Mouse (Mus musculus): Measurements from ENCODE around the gene Fcrl6. TPM values are rescaled to one million over a fixed set of nuclear protein-coding genes. Genes with fewer than 3 reads are reported as not detected.
A peak's percentile ranks its signal among the peaks of the same experiment; 100 is the strongest.

Fcrl6 gene
- total RNA-seq, 1 experiment from 2014 or later = not detected

DNA sequence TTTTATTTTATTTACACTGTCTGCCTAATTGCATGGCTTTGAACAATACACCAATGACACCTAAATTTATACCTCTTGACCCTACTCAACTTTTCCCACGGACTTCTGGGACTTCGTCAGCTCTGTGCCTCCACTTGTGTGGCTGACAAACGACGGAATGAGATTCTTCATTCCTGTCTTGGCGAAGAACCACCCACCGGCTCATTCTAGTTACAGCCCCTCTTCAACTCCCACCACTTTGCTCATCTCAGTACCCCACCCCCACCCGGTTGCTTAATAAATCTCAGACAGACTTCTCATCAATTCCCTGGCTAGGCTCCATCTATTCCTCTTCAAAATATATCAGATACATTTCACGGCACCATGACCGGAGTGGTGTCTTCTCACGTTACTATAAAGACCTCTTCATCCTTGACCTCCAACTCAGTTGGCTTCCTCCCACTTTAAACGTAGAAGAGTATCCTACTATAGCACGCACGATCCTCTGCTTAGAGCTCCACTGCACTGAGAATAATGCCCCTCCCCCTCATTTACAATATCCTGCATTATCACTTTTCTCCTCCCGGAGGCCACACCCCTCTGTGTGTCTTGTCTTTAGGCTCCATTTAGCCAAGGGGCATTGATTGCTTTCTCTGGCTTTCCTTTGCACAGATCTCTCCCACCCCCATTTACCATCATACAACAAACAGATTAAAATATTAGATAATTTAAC, 15.2 kb upstream of the Fcrl6 start:
- ATAC-seq (replicated peaks; ENCODE audit: insufficient number of reproducible peaks, low FRiP score, low TSS enrichment, poor library complexity, severe bottlenecking) = no peak

DNA sequence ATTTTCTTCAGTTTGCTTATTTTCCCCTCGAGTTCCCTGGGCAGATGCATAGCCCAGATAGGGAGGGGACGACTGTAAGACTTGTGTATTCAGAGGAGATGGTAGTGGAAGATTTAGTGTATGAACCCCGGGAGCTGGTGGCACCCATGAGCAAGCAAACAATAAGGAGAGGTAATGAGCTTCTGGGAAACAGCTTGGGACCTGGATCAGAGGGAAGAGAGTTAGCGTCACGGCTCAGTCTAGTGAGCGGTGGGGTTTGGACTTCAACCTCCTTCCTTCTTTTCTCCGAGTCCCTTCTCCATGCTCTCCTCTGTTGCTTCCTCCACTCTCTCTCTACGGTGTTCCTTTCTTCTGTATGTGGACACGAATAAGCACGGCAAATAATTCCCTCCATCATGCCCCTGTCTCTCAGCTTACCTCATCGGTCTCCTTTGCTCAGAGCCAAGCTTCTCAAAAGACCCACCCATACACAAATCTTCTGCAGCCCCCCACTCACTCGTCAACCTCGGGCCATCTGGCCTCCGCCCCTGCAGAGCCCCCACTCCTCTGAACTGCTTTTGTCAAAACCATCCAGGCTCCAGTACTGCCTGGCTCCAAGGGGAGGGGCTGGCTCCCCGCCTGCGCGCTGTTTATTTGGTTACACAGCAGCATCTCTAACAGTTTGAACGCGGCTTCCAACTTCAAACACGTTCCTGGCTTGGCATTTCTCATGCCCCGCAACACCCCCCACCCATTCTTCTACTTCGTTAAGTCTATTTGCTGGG, 14.4 kb upstream of the Fcrl6 start:
- no peak for ATAC-seq (replicated peaks; ENCODE audit: insufficient number of reproducible peaks, low FRiP score, low TSS enrichment, poor library complexity, severe bottlenecking)

DNA sequence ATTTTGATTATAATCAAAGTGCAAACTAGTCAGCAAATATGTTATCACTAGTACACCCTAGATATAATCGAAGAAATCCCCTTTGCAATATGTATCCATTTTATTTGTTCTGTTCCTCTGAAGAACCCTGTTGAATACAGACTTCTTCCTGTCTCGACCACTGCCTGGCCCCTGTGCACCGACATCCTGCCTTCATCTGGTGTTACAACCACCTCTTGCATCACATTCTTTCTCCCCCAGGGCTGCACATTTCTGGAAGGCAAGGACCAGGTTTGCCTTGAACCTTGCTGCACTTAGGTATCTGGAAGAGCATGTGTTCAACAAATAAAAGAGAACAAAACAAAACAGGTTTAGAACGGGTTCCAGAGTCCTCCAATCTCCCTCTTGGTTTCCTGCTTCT, 13.1 kb upstream of the Fcrl6 start:
- no peak for ATAC-seq (replicated peaks; ENCODE audit: insufficient number of reproducible peaks, low FRiP score, low TSS enrichment, poor library complexity, severe bottlenecking)

DNA sequence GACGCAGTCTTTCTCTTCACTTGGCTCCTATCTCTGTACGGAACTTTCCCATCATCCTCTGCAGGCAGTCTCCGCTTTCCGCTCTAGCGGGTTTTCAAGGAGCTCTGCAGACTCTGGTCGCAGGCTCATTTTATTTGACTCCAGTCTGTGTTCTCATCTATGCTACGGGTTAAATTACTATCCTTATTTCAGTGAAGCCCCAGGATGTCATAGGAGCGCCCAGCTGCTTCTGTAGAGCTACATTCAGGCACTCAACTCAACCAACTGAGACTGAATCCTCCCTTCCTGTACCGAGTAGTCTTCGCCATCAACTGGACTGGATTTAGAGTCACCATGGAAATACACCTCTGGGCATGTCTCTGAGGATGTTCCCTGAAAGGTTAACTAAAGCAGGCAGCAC, 12.3 kb upstream of the Fcrl6 start:
- ATAC-seq (replicated peaks; ENCODE audit: insufficient number of reproducible peaks, low FRiP score, low TSS enrichment, poor library complexity, severe bottlenecking) = no peak

DNA sequence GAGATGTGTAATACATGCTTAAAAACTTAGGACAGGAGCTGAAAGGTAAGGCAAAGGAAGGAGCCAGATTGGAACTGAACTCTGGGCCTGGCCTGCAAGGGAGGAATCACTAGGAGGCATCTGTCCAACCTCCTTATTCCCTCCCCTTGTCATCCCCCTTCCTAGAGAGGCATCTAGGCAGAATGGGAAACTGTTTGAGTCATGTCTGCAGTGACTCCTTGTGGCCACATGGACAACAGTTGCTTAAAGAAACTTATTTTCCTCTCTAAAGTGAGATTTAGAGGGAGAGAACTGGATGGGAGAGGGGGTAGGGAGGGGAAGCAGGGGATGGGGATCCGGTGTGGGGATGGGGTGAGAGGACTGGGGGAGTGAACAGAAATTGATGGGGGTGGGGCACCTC, 10.4 kb upstream of the Fcrl6 start:
- ATAC-seq (replicated peaks; ENCODE audit: insufficient number of reproducible peaks, low FRiP score, low TSS enrichment, poor library complexity, severe bottlenecking) = no peak

DNA sequence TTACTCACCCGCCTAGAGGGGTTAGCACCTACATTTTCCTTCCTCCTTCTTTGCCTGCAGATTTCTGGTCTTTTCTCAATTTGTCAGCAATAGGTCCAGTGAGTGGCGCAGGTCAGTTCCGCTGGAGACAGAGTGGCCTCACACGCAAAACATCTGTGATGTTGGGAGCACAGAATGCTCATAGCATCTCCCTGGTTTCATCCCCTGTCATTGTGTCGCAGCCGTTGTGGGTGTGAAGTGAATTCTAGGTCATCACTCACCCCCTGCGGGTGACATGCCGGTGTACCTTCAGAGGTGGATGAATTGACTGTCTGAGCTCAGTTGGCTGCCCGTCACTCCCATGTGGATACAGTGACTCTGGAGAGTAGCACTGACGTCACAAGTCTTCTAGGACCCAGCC, 9.0 kb upstream of the Fcrl6 start:
- ATAC-seq (replicated peaks; ENCODE audit: insufficient number of reproducible peaks, low FRiP score, low TSS enrichment, poor library complexity, severe bottlenecking) = no peak

DNA sequence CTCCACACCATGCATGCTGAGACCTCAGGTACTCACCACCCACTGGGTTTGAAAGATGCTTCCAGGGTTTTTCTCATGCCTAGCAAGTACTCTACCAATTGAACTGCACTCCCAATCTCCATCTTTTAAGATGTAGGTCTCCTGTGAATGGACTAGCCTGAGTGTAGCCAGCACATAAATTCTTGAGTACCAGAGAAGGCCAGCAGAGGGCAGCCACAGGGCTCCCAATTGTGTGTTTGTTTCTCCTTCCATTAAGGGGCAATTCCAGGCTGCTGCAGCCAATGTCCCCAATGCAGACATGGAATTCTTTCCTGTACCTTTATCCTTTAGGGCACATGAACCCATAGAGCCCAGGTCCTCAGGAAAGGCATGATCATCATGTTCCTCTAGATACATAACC, 7.9 kb downstream of the Fcrl6 start:
- no peak for ATAC-seq (replicated peaks; ENCODE audit: insufficient number of reproducible peaks, low FRiP score, low TSS enrichment, poor library complexity, severe bottlenecking)

DNA sequence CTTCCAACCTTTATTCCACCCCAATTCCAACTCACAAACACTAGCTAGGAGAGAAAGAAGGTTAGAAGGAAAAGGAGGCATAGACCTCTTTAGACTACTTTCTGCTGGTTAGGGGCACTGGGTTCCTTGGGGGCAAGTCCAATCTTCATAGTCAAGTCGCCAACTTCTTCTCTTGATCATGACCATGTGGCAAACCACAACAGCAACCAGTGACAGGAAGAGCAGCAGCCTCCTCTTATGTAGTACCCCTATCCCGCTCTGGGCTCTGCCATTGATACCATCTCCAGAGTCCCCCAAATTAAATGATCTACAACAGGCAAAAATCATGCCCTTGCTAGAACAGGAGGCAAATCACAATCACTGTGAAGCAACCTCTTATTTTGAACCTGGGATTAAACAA, 8.4 kb downstream of the Fcrl6 start:
- no peak for ATAC-seq (replicated peaks; ENCODE audit: insufficient number of reproducible peaks, low FRiP score, low TSS enrichment, poor library complexity, severe bottlenecking)

DNA sequence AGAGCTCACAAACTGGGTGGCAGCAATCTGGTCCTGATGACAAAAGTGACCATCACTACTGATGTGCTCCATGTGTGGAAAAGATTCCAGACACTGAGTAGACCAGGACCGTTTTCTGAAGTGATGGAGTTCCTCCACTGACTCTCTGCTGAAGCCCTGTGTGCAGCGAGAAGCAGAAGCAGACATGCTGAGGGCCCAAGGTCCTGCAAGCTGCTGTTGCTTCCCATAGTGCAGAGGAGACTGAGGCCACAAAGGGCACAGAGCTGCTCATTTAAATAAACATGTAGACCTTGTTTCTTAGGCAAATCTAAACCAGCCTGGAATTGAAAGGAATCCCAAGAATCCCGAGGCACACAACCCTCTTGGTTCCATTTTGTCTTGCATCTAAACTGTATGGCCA, 9.0 kb downstream of the Fcrl6 start:
- ATAC-seq (replicated peaks; ENCODE audit: insufficient number of reproducible peaks, low FRiP score, low TSS enrichment, poor library complexity, severe bottlenecking) = no peak

DNA sequence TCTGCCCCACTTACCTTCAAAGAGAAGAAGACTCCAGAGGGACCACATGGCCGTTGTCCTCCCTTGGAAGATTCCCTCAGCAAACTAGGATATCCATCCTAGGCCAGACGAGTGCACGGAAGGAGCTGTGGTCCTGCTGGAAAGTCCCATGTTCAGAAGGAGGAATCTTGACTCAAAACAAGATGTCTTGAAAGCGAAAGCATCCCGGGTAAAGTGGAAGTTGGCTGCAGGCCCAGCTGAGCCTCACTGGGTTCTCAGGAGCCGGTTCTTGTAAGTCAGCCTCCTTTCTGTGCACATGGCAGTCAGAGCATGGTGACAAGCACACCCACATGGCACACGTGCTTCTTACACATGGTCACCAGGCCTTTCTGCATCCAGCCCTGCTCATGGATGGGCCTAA, 12.0 kb downstream of the Fcrl6 start, which contains the start of gene Slamf8:
TSS of gene Slamf8 (minus strand) at position 184 of the 400 bp plus-strand sequence.
- peak; percentile 63 for ATAC-seq (replicated peaks; ENCODE audit: insufficient number of reproducible peaks, low FRiP score, low TSS enrichment, poor library complexity, severe bottlenecking)

DNA sequence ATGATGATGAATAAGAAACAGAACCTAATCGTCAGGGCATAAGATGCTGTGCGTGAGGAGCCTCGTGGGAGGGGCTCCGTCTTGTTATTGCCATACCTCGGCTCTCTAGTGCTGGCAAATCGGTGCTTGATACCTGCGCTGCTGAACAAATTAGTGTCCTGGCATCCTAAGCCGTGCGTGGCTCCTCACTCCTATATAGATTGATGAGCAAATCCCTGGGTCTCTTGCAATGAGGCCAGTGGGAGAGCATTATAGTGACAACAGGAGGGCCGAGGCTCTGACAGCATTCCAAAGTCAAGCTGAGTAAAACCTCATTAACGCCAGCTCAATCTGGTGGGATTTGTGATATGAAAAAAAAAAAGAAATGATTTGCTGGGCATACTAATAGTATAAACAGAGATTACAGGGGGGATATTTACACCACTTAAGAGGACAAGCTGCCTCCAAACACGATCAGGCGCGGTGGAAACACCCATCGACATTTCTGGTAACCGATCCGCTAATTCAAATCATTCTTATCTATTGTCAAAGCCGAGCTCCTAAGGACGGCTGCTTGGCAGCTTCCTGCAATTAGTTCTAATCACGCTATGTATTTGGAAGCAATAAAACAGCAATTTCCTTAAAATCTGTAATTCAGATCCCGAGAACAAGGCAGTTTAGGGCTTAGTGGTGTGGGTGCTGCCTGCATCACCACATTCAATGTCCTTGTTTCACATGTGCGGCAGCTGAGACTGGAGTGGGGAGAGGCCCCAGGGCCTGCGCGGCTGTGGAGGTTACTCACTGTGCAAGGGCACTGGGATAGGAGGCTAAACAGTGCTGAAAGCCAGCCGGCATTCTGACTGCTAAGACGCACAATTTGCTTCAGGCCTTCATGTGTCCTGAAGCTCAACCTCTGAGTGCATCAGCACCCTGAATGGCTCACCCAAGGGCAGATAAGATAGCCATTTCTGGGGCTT, 16.5 kb downstream of the Fcrl6 start:
- ATAC-seq (replicated peaks; ENCODE audit: insufficient number of reproducible peaks, low FRiP score, low TSS enrichment, poor library complexity, severe bottlenecking) = no peak

DNA sequence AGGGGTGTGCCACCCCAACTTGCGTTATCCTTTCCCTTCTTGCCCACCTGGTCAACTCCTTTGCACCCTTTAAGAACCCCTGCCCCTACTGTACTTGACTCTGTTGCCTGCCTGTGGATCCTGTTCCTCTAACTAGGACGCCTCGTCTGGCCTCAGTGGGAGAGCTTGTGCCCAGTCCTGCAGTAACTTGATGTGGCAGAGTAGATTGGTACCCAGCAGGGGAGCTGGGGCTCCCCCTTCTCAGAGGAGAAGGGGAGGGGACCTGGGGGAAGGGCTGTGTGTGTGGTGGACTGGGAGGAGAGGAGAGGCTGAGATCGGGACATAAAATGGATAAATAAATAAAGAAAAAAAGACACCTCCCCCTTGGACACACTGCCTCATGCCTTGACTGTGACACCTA, 17.3 kb downstream of the Fcrl6 start:
- ATAC-seq (replicated peaks; ENCODE audit: insufficient number of reproducible peaks, low FRiP score, low TSS enrichment, poor library complexity, severe bottlenecking) = no peak

DNA sequence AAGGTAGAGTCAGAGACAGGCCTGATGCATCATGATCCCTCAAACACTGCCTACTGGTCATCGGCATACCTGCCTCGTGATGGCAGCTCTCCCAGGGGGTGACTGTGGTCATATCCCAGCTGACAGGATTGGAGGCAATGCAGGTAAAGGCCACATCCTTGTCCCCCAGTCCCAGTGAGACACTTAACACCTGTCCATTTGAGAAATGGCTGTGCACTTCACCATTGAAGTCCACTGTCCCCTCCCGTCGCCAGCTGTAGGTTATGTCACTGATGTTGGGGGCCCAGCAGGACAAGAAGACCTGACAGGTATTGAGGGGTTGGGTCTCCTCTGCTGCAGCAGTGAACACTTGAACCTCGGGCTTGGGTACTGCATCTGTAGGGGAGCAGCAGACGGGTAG, 18.1 kb downstream of the Fcrl6 start:
- no peak for ATAC-seq (replicated peaks; ENCODE audit: insufficient number of reproducible peaks, low FRiP score, low TSS enrichment, poor library complexity, severe bottlenecking)

DNA sequence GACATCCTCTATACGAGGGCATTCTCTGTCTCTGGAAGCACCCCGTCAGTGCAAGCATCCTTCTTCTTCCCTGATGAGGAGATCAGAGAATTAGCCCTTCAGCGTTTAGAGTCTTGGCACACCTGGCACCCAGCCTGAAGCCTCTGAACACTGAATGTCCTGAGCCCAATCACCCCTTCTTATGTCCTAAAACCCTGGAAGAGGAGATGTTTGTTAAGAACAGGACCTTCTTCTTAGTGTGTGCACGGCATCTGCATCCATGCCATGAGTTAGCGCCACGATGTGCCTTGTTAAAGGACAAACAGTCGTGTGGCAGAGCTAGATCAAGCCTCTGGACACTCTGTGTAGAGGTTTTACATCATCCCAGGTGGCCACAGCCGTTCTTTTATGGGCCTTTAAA, 19.9 kb downstream of the Fcrl6 start:
- ATAC-seq (replicated peaks; ENCODE audit: insufficient number of reproducible peaks, low FRiP score, low TSS enrichment, poor library complexity, severe bottlenecking) = no peak

DNA sequence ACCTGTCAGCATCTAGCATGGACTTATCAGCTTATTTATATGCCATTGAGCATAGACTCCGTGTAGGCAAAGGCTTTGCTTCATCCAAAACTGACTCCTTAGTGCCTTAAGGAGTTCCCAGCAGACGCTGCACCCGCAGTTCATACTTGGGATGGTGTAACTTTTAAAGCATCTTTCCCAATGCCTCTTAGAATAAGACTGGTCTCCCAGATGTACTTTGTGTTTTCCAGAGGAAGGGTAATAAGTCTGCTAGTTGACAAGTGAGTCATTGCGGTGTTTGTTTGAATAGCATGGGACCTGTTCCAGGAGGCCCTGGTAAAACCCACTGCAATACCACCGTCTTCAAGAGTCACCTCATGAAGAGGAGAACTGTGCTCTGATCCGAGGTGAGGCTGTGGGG, 22.2 kb downstream of the Fcrl6 start:
- no peak for ATAC-seq (replicated peaks; ENCODE audit: insufficient number of reproducible peaks, low FRiP score, low TSS enrichment, poor library complexity, severe bottlenecking)

DNA sequence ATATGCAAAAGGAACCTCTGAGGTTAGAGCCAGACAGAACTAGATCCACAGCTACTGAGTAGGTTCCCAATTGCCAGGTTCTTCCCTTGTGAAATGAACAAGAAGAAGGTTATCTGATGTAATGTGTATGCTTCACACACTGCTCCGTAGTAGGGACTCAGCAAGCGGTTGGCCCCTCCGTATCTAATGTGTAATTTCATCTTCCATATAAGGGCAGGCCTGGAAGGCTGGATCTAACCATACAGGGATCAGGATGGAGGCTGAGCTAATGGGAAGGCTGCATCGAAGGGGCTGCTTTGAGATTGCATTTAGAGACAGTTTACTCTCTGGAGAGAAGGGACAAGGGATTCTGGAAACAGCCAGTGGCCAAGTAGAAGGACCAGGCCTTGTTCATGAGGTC, 34.6 kb downstream of the Fcrl6 start:
- ATAC-seq (replicated peaks; ENCODE audit: insufficient number of reproducible peaks, low FRiP score, low TSS enrichment, poor library complexity, severe bottlenecking) = no peak

DNA sequence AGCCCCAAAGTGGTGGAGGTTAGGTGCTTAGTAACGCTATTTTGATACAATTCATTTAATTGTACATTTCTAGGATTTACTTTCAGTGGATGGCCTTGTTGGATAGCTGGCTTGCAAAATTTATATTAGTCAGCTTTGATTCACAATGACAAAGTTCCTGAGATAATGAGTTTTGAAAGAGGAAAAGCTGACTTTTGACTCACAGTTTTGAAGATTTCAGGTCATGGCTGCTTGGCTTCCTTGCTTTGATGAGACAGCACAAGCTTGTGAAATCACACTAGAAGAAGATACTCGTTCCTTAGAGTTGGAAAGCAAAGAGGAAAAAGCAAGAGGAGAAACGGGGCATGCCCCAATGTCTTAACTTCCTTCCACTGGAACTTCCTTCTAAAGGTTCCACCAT, 36.2 kb downstream of the Fcrl6 start:
- no peak for ATAC-seq (replicated peaks; ENCODE audit: insufficient number of reproducible peaks, low FRiP score, low TSS enrichment, poor library complexity, severe bottlenecking)

DNA sequence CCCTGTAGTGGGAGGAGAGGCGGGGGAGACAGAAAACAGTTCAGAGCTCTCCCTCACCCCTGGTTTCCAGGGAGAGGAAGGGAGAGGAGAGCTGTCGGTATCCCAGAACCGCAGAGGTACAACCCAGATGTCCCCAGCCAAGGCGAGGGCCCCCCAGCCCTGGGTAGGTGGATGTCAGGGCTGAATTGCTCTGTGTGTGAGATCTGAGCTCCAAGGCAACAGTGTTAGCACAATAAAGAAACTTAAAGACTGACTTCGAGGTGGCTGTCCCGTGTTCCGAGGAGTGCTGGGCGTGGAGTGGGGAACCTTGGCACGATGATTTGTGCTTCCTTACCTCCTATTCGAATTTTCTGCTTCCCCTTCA, 38.9 kb downstream of the Fcrl6 start:
- no peak; the same call in 1 of the 2 replicates for ATAC-seq (replicated peaks; ENCODE audit: insufficient number of reproducible peaks, low FRiP score, low TSS enrichment, poor library complexity, severe bottlenecking)

DNA sequence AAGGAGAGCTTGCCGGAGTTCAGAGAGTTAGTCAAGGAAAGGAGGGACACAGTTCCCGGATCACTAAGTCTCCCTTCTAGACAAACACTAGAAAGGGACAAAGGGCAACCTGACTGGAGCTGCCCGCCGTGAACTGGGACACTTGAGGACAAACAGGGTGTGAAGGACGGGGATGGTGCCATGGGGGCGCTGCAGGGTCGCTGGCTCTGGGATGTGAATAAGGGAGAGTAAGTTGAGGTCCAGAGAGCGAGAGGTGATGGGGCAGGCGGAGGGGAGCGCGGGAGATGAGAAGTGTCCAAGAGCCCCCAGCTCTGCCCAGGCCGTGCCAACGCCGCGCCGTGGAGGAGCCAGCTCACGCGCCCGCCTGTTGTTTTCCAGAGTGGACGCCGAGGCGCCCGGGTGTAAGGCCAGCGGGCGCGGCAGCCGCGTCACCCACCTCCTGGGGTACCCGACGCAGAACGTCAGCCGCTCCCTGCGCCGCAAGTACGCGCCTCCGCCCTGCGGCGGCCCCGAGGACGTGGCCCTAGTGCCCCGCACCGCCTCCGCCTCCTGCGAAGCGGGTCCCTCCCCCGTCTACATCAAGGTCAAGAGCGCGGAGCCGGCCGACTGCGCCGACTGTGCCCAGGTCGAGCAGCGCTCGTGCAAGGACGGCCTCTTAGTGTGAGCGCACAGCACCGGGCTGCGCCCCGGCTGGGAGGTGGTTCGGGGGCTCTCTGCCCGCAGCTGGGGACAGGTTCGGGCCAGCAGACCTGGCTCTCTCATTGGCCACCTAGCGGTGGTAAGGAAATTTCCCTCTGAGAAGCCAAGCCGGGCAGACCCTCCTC, 39.5 kb downstream of the Fcrl6 start:
- peak; percentile 41 for ATAC-seq (replicated peaks; ENCODE audit: insufficient number of reproducible peaks, low FRiP score, low TSS enrichment, poor library complexity, severe bottlenecking)

Data from monocyte, adult 5-6 weeks (primary cell).